Mouse (Mus musculus) megakaryocyte, adult 5-6 weeks (primary cell): ENCODE data around the gene Rhof. TPM values are rescaled to one million over a fixed set of nuclear protein-coding genes. Genes with fewer than 3 reads are reported as not detected.

Source experiments
- ATAC-seq: 2 replicates; pipeline ENCODE4 v1.8.0; 2016; ENCODE audit warnings: mild to moderate bottlenecking, inconsistent platforms; ENCODE audit not compliant: poor library complexity, severe bottlenecking
- total RNA-seq, 2 experiments: library from RNA; stranded (forward) in 1 of 2; stranded (reverse) in 1 of 2; fragments of 153-499, 151-499 nt in 1 of 2; fragments of 221-1000, 200-1000 nt in 1 of 2; gene quantifications; 2 replicates each; pipeline versions ENCODE4 v1.2.3 to v1.2.4; 2015 to 2017

Rhof gene
- total RNA-seq, 2 experiments from 2014 or later = 5.4 to 6.4 TPM

DNA sequence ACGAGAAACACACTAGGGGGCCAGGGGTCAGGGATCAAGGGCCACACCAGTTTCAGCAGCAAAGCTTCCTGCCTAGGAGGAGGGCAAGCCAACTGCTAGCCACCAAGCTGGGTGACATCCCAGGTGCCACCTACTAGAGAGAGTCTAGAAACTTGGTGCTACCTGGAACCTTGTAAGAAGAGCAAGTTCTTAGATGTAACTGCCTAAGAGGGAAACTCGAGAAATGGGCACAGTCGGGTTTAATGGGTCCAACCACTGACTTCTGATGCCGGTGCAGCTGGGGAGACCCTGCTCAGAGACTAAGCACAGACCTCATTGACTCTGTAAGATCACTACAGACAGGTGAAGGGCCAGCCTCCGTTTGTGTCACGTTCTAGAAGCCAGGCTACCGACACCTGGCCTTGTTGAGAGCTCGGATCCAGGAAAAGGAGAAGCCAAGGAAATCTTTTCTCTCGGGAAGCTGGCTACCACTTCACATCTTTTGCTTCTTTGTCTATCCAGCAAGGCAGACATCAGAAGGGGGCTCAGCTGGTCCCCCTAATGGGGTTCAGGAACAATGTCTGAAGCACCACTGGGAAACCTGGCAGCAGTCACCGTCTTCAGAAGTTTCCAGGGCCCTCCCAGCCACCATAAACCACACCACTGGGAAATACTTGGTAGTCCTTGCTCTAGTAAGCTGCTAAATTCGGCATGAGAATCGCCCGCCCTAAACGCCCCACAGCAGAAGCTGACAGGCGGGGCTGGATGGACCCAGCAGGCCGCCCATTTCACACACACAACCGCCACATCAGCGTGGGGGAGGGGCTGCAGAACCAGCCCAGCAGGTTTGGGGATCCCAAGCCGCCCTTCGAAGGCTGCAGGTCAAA lies 4.8 kb upstream of the Rhof start:
- no peak for ATAC-seq

DNA sequence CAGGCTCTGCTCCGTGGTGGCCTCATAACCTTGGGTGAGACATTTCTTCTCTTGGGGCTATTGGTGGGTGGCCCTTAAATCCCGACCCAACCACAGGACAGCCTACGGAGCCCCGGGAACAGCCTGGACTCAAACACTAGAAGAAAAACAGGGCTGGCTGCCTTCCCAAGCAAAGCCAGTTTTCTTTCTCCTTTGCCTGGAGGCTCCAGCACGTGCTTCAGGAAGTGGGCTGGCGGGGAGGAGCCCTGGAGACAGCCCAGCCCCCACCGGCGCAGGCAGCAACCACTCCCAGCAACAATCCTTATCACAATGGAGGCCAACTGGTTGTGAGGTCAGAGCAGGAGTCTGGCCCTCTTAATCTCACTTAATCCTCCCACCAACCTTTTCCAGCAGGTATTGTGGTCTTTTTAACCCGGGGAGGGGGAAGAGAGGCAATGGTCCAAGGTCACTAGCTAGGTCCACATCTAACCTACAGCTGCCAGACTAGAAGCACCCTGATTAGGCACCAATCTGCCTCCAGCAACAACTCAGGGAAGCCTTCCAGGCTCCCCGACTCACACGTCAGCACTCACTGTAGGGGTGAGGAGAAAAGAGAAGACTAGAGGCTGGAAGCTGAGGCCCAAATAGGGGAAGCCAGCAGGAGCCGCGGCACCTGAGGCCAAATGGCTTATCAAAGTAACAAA lies 4.0 kb upstream of the Rhof start:
- 0 out of 2 replicates have a peak, but pooled peaks have one; percentile 7 for ATAC-seq

DNA sequence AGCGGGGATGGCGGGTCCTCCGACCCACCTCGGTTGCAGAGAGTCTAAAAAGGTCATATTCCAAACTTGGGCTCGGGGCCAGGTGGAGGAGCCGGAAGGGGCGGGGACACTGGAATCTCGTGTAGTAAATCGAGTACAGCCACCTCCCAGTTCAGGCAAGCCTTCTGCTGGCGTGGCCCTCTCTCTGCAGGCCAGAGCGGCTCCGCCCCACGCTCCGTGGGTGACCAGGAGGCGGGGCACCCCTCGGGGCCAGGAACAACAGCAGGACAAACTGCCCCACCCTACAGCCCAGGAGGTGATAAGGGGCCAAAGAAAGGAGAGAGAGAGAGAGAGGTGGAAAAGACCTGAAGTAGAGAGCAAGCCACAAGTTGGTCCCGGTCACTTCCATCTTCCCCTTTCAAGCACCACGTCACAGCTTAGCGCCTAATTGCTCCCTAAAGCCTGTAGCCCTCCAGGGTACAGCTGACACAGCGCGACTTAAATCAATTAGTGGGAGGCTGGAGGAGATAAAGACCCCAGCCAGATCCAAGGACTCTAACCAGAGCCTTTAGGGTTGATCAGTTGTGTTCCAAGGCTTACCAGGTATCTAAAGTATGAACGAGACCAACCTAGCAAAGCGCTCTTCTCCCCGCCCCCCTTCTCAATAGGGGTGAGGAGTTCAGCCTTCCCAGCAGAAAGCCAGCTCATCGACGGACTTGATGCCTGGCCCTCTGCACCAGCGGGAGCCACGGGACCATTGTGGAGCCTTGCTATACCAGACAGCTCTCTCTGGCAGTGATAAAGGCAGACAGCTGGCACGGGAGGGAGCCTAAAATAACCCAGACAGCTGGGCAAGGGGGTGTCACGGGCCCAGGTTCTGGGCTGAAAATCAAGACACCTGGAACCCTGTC lies 3.2 kb upstream of the Rhof start:
- ATAC-seq = peak; percentile 11; the same call in 1 of the 2 replicates

DNA sequence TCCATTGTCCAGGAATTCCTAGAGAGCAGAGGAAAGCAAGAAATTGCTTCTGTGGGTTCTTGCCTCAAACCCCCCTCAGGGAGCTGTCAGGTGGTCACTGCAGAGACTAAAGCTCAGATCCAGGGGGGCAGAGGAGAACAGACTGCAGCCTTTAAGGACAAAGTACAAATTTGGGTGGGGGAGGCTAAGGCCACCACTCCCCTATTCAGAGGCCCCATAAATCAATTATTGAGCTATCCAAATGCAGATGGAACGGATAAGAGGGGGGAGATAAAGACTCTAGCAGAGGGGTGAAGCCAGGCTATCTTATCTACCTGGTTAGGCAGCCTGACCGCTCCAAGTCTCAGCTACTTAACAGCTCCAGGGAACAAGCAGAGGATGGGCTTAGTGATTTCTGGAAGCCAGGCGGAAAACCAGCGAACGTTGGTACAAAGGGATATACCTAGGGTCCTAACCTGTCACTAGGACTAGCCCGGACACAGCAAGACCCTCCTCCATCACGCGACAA lies 2.4 kb upstream of the Rhof start:
- ATAC-seq = no peak

- ATAC-seq = no peak
Observed at GRCm38 (mm10) chr5:123134186-123134874, 1.8 kb upstream of the Rhof start.

DNA sequence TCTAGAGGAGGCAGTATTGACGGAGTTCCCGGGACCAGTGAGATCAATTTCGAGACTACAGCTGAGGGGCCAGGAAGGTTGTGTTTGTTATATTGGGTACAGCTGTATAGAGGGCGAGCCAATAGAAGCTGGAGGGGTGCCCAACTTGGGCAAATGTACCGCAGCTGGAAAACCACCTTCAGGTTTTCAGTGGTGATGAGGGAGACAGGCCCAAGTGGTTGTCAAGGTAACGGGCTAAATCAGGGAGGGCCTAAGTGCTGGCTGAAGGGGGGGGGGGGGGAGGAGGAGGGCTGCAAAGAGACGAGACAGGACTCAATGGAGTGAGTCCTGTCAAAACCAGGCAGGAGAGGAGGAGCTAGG lies 1.3 kb upstream of the Rhof start:
- ATAC-seq = no peak

GRCm38 (mm10) chr5:123133083-123133783 lies 741 bp upstream of the Rhof start:
- ATAC-seq = peak; percentile 25

- no peak for ATAC-seq
Observed at GRCm38 (mm10) chr5:123130814-123131148, 1.7 kb downstream of the Rhof start.

DNA sequence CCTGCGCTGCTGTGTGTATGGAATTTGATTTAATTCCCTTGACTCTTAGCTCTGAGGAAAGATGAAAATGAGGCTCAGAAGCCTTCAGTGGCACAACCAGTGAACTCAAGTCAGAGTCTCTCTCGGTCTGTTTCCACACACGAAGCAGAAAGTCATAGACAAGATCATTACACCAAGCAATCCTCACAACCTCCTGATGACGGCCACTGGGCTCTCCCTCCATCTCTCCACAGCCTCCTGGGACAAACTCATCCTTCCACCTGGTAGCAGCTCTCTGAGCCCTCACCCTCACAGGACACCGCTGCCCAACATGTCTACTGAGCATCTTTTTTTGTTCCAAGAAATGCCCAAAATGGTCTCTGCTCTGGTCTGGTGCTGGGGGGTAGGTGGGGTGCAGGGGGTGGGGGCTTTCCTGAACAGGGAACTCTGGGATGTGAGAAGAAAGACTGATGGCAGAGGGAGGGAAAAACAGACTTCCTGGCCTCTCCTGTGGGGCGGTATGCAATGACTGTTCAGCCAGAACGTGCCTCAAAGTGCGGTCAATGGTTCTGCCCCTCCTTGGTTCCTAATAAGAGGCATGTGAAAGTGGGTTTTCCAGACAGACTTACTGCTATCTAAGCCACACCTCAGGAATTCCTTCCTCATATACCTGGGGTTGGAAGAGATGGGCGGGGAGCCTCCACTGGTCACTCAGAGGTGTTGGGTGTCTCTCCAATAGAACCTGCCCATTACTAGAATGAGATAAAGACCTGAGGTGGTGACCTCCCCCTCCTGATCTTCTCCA lies 2.3 kb downstream of the Rhof start:
- ATAC-seq = no peak

DNA sequence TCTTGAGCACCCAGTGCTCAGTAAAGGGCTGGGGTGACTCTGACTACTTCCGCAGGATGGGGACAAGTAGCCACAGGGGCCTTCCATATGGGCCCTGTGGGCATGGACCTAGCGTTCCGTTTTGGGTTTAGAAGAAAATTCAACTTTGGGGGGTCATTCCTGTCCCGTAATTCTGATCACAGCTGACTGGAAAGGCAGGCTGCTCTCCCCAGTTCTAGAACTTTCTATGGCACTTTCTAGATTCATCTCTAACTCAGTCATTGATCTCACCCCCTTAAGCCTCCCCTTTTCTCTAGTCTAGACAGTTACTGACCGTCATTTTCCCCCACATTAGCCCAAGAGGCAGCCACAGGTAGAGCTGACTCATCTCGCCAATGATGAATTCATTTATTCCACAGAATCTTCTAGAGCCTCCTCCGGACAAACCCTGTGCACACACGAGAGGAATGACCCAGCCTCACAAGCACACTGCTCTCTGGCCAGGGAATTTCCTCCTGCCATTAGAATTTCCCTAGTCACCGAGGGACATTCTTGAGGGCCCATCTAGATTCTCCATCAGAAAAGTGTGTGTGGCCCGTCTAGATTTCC lies 3.2 kb downstream of the Rhof start:
- no peak for ATAC-seq

- ATAC-seq = peak; percentile 69
Observed at GRCm38 (mm10) chr5:123128426-123129169, 3.9 kb downstream of the Rhof start.

- no peak for ATAC-seq
Observed at GRCm38 (mm10) chr5:123127031-123127430, 5.5 kb downstream of the Rhof start.

DNA sequence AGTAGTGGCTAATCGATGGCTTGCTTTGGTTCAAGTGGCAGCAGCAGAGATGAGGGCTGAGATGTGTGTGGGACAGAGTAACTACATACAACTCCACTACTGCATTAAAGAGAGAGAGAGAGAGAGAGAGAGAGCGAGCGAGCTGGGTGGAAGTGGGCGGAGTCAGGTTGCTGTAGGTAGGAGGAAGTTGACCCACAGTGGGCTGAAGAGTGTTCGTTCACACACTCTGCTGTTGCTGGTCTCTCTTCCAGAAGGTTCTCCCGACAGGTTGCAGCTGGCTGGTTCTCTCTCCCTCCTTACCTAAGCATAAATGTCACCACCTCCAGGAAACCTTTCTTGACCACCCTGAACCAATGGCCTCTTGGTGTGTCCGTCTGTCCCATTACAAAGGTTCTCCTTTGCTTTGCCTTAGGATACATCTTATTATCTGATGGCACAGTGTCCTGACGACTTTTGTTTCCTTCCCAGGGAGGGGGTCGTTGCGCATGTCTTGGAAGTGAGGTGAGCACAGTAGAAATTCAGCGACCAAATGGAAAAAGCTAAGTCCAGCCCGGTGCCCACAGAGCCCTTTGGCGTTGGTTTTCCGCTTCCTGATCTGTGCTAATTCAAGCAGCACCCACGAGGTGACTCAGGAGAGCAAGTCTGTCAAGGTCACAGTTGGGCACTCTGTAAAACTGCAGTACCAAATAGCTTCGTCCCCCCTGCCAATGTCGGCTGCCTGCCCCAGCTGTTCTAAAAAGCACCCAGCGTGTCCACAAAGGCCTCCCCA lies 6.7 kb downstream of the Rhof start:
- ATAC-seq = peak; percentile 65

DNA sequence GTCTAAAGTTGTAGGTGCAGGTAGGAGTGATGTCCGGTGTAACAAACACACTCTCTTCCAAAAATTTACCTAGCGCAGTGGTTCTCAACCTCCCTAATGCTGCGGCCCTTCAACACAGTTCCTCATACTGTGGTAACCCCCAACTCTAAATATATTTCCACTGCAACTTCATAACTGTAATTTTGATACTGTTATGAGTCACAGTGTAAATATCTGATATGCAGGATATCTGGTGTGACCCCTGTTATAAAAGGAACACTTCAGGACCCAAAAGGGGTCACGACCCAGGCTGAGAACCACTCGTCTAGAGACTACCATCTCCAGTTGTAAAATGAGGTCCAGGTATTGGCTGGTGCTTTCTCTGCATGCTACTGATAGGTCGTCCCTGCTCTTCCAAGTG lies 7.4 kb downstream of the Rhof start:
- no peak for ATAC-seq

- ATAC-seq = no peak
Observed at GRCm38 (mm10) chr5:123122181-123122580, 10.3 kb downstream of the Rhof start.

DNA sequence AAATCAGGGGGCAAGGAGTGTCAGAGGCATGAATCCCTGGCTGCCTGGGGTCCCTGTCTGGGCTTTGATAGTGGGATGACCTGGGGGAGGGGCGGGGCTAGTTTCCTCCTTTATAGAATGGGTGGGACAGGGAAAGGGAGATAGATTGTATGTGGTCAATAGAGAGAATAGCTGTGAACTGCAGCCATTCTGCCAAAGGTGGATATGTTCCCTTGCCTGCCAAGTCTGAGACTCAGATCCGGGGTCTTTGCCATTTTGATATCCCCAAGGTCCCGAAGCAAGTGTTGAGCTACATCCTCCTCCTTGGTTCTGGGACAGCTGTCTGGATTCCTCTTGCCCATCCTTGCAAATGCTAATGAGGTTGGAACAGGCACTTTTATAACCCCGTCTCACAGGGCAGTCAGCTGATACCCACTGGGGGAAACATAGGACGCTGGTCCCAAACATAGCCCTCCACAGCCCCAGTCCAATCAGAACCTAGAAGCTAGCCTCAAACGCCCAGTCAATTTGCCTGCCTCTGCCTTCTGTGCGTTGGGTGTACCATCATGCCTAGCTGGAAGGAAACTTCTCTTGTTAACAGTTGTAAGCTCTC lies 11.8 kb downstream of the Rhof start:
- no peak for ATAC-seq

GRCm38 (mm10) chr5:123118826-123119225 lies 13.7 kb downstream of the Rhof start:
- no peak for ATAC-seq
